Mouse (Mus musculus) heart, adult 2 months (tissue): ENCODE data around the gene Mrtfa.

Experiments used
- CTCF ChIP-seq: fragments of 200-600 bp; IDR thresholded peaks from 2 replicates; pipeline ENCODE4 v1.8.1; 2022; ENCODE audit warnings: antibody characterized with exemption, mild to moderate bottlenecking, moderate library complexity
- POLR2A ChIP-seq: fragments of 200-500 bp; IDR thresholded peaks from 2 replicates; pipeline ENCODE4 v1.6.1; 2011; ENCODE audit warnings: mild to moderate bottlenecking, low read depth, low read length, control low read depth; ENCODE audit not compliant: insufficient read depth

GRCm38 (mm10) chr15:81074543-81074942 lies 116.0 kb downstream of the Mrtfa start:
- TF ChIP-seq CTCF (no peak), POLR2A (no peak)
